Mouse (Mus musculus) limb, embryonic 12.5 days (tissue): ENCODE results near the gene Rai1. TPM values are rescaled to one million over a fixed set of nuclear protein-coding genes. Genes with fewer than 3 reads are reported as not detected.
A peak's percentile ranks its signal among the peaks of the same experiment; 100 is the strongest.

Experiments used
- ATAC-seq: fragments of 200-750 bp; cut with Nextera tagmentation; 2 replicates; pipeline ENCODE4 v1.8.0; 2017; ENCODE audit warnings: low read depth, moderate TSS enrichment; ENCODE audit not compliant: insufficient number of reproducible peaks, insufficient read depth, low FRiP score, low TSS enrichment
- H3K27ac ChIP-seq: fragments of 300-500 bp; sonication (generic); 2 replicates; pipeline ENCODE4 v1.5.1; 2016; ENCODE audit warnings: mild to moderate bottlenecking, moderate library complexity
- H3K27me3 ChIP-seq: fragments of 300-500 bp; sonication (generic); 2 replicates; pipeline ENCODE4 v1.6.1; 2016; ENCODE audit warnings: mild to moderate bottlenecking, moderate library complexity
- H3K36me3 ChIP-seq: fragments of 300-500 bp; sonication (generic); 2 replicates; pipeline ENCODE4 v1.6.1; 2016; ENCODE audit warnings: mild to moderate bottlenecking, moderate library complexity
- H3K4me1 ChIP-seq: fragments of 300-500 bp; sonication (generic); replicated peaks from 2 replicates; pipeline ENCODE4 v1.6.1; 2016
- H3K4me2 ChIP-seq: fragments of 300-500 bp; sonication (generic); 2 replicates; pipeline ENCODE4 v1.6.1; 2016; ENCODE audit warnings: mild to moderate bottlenecking, moderate library complexity
- H3K4me3 ChIP-seq: fragments of 300-500 bp; sonication (generic); replicated peaks from 2 replicates; pipeline ENCODE4 v1.5.1; 2016; ENCODE audit warnings: mild to moderate bottlenecking
- H3K9ac ChIP-seq: fragments of 300-500 bp; sonication (generic); replicated peaks from 2 replicates; pipeline ENCODE4 v1.6.1; 2016; ENCODE audit warnings: mild to moderate bottlenecking, moderate library complexity
- H3K9me3 ChIP-seq: fragments of 300-500 bp; sonication (generic); 2 replicates; pipeline ENCODE4 v1.6.1; 2016; ENCODE audit warnings: mild to moderate bottlenecking, moderate library complexity
- WGBS: fragments of 180-500 bp; shearing (Covaris S2); methylation state at CpG from one replicate; pipeline ENCODE4 v1.1.7; 2016; 5-methylcytosine and 5-hydroxymethylcytosine counted together
- polyA plus RNA-seq: library from polyadenylated mRNA; unstranded; fragments of >200 nt; fragmentation: Nextera tagmentation; extraction: Ambion mirVana; gene quantifications from 2 replicates; pipeline ENCODE4 v1.2.1, GENCODE M21; 2016

The Rai1 gene
- polyA plus RNA-seq, 1 experiment from 2014 or later, result 36.2 TPM

DNA sequence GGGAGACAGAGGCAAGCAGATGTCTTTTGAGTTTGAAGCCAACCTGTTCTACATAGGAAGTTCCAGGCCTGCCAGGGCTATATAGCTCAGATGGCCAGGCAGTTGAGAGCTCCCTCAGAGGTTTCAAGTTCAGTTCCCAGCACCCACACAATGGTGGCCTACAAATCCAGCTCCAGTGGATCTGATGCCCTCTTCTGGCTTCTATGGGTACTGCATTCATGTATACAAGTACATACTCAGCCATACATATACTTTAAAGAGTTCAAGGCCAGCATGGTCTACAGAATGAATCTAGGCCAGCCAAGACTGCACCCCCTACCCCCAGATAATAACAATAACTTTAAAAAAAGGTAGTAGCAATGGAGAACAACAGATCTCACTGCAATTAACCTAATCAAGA is 90.3 kb downstream of the Rai1 start:
- peaks cover 13% of the 10 kb centered on the region for H3K9me3 ChIP-seq
- no peak overlapping the region for H3K27ac ChIP-seq
- H3K36me3 ChIP-seq, result peaks cover 96% of the 10 kb centered on the region
- H3K4me2 ChIP-seq, result no peak overlapping the region
- H3K4me1 ChIP-seq, result peaks cover 4% of the 10 kb centered on the region
- ATAC-seq, result no peak
- H3K4me3 ChIP-seq, result no peak overlapping the region
- no peak overlapping the region for H3K9ac ChIP-seq
- H3K27me3 ChIP-seq, result no peaks in the 10 kb centered on the region

- no peaks in the 10 kb centered on the region for H3K27me3 ChIP-seq
- peaks cover 13% of the 10 kb centered on the region for H3K9me3 ChIP-seq
- 82% methylated on average over 5 of the region's 5 CpGs for WGBS
- no peak overlapping the region for H3K27ac ChIP-seq
- H3K4me1 ChIP-seq, result peaks cover 12% of the 10 kb centered on the region
- no peak for ATAC-seq
- H3K4me2 ChIP-seq, result no peak overlapping the region
- H3K9ac ChIP-seq, result no peak overlapping the region
- H3K36me3 ChIP-seq, result peaks cover 96% of the 10 kb centered on the region
- no peak overlapping the region for H3K4me3 ChIP-seq
These were observed 91.5 kb downstream of the Rai1 start for GRCm38 (mm10) chr11:60196344-60196743.

GRCm38 (mm10) chr11:60197998-60198619 is 93.3 kb downstream of the Rai1 start:
- peaks cover 13% of the 10 kb centered on the region for H3K9me3 ChIP-seq
- H3K27ac ChIP-seq, result peak overlapping the region; percentile 62
- no peak overlapping the region for H3K4me3 ChIP-seq
- 82% methylated on average over 24 of the region's 24 CpGs for WGBS
- peaks cover 12% of the 10 kb centered on the region for H3K4me1 ChIP-seq
- H3K36me3 ChIP-seq, result peaks cover 96% of the 10 kb centered on the region
- no peaks in the 10 kb centered on the region for H3K27me3 ChIP-seq
- no peak overlapping the region for H3K9ac ChIP-seq
- no peak for ATAC-seq
- no peak overlapping the region for H3K4me2 ChIP-seq

DNA sequence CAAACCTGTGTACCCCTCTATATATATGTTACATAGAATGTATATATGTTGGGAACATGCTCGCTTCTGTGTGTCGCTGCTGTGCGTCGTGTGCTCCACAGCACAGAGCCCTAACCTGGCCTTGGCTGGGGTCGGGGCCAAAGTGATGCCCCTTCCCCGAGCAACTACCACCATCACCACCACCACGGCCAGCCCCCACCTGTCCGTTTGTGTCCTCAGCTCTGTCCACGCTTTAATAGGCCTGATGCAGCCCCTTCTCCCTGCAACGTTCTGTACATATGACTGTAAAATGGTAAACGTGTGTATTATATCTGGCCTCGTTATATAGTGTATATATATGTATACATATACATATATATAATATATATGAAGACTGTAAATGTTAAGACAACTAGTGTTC is 93.8 kb downstream of the Rai1 start:
- Histone ChIP-seq H3K27me3 (no peaks in the 10 kb centered on the region), H3K4me1 (peaks cover 12% of the 10 kb centered on the region), H3K4me3 (no peak overlapping the region), H3K9me3 (peaks cover 13% of the 10 kb centered on the region), H3K9ac (no peak overlapping the region), H3K27ac (no peak overlapping the region), H3K36me3 (peaks cover 96% of the 10 kb centered on the region), H3K4me2 (no peak overlapping the region)
- WGBS, result 90% methylated on average over 12 of the region's 12 CpGs
- ATAC-seq, result 0 out of 2 replicates have a peak, but pooled peaks have one; percentile 11

DNA sequence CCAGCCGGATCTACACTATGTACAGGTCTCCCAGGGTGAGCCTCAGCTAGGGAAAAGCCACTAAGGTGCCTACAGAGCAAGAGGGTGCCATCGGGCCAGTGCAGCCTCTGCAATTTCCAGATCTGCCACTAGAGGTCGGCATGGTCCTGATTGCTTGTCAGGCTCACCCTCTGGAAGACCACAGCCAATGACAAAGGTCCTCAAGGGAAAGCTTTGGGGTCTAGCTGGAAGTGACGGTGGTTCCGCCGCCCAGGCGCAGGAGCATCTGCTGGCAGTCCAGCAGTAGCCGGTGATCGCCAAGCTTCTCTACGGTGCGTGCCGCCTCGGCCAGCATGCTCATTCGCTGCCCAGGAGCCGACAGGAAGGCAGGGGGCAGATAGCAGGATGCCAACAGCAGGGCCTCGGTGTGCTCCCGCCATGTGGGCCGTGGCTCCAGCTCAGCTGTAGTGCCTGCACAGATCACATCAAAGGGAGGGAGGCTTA is 94.9 kb downstream of the Rai1 start:
- Histone ChIP-seq H3K4me2 (no peak overlapping the region), H3K27me3 (no peaks in the 10 kb centered on the region), H3K36me3 (peaks cover 96% of the 10 kb centered on the region), H3K27ac (peak overlapping the region; percentile 70), H3K4me1 (peaks cover 12% of the 10 kb centered on the region), H3K9me3 (peaks cover 3% of the 10 kb centered on the region), H3K4me3 (no peak overlapping the region), H3K9ac (peak overlapping the region; percentile 37; the same call in 1 of the 2 replicates)
- 19% methylated on average over 18 of the region's 18 CpGs for WGBS
- peak; percentile 29 for ATAC-seq

GRCm38 (mm10) chr11:60200384-60200783 is 95.6 kb downstream of the Rai1 start:
- no peak overlapping the region for H3K4me3 ChIP-seq
- H3K4me1 ChIP-seq, result peaks cover 12% of the 10 kb centered on the region
- no peak for ATAC-seq
- no peaks in the 10 kb centered on the region for H3K9me3 ChIP-seq
- 85% methylated on average over 11 of the region's 11 CpGs for WGBS
- H3K36me3 ChIP-seq, result peaks cover 96% of the 10 kb centered on the region
- H3K27ac ChIP-seq, result peak overlapping the region; percentile 70; the same call in 1 of the 2 replicates
- peak overlapping the region; percentile 37; the same call in 1 of the 2 replicates for H3K9ac ChIP-seq
- no peaks in the 10 kb centered on the region for H3K27me3 ChIP-seq
- no peak overlapping the region for H3K4me2 ChIP-seq

- H3K4me2 ChIP-seq, result no peak overlapping the region
- peaks cover 94% of the 10 kb centered on the region for H3K36me3 ChIP-seq
- WGBS, result 94% methylated on average over 26 of the region's 26 CpGs
- H3K4me3 ChIP-seq, result no peak overlapping the region
- peaks cover 33% of the 10 kb centered on the region for H3K4me1 ChIP-seq
- ATAC-seq, result no peak
- no peaks in the 10 kb centered on the region for H3K27me3 ChIP-seq
- no peaks in the 10 kb centered on the region for H3K9me3 ChIP-seq
- no peak overlapping the region for H3K27ac ChIP-seq
- H3K9ac ChIP-seq, result no peak overlapping the region
These were observed 98.2 kb downstream of the Rai1 start for GRCm38 (mm10) chr11:60202710-60203638.

DNA sequence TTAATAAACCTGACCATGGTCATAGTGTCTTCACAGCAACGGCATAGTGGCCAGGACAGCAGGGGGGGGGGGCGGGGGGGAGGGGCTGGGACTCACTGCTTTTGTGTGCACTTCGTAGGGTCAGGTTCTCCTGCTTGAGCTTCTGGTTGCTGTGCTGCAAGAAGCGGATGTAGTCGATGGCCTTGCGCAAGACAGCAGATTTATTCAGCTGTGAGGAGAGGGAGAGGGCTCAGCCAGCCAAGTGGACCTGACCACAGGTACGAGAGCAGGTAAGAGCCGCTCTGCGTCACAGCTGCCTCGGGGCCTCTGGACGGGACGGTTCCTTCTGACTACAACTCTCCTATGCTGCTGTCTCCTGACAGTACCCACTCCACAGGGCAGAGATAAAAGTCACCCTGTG is 100.2 kb downstream of the Rai1 start:
- Histone ChIP-seq H3K4me3 (no peak overlapping the region), H3K9ac (no peak overlapping the region), H3K9me3 (no peaks in the 10 kb centered on the region), H3K36me3 (peaks cover 75% of the 10 kb centered on the region), H3K27me3 (no peaks in the 10 kb centered on the region), H3K4me2 (no peak overlapping the region), H3K4me1 (peaks cover 50% of the 10 kb centered on the region), H3K27ac (no peak overlapping the region)
- no peak for ATAC-seq
- WGBS, result 91% methylated on average over 11 of the region's 12 CpGs

- Histone ChIP-seq H3K27me3 (no peaks in the 10 kb centered on the region), H3K4me3 (no peak overlapping the region), H3K27ac (peak overlapping the region; percentile 23; the same call in 1 of the 2 replicates), H3K4me1 (peaks cover 52% of the 10 kb centered on the region), H3K4me2 (0 out of 2 replicates have a peak overlapping the region, but pooled peaks have one; percentile 21), H3K9me3 (no peaks in the 10 kb centered on the region), H3K9ac (no peak overlapping the region; the same call in 1 of the 2 replicates), H3K36me3 (peaks cover 63% of the 10 kb centered on the region)
- no peak for ATAC-seq
- 65% methylated on average over 5 of the region's 5 CpGs for WGBS
These were observed 101.4 kb downstream of the Rai1 start for GRCm38 (mm10) chr11:60206207-60206606.

- peaks cover 43% of the 10 kb centered on the region for H3K36me3 ChIP-seq
- H3K4me2 ChIP-seq, result peak overlapping the region; percentile 78
- H3K9ac ChIP-seq, result peak overlapping the region; percentile 56
- ATAC-seq, result no peak
- peaks cover 72% of the 10 kb centered on the region for H3K4me1 ChIP-seq
- 65% methylated on average over 6 of the region's 6 CpGs for WGBS
- H3K9me3 ChIP-seq, result no peaks in the 10 kb centered on the region
- no peaks in the 10 kb centered on the region for H3K27me3 ChIP-seq
- peak overlapping the region; percentile 46 for H3K4me3 ChIP-seq
- peak overlapping the region; percentile 88 for H3K27ac ChIP-seq
These were observed 103.4 kb downstream of the Rai1 start for GRCm38 (mm10) chr11:60208201-60208600.

GRCm38 (mm10) chr11:60208712-60209111 is 103.9 kb downstream of the Rai1 start:
- H3K27me3 ChIP-seq, result no peaks in the 10 kb centered on the region
- peak overlapping the region; percentile 56 for H3K9ac ChIP-seq
- 71% methylated on average over 4 of the region's 4 CpGs for WGBS
- H3K9me3 ChIP-seq, result no peaks in the 10 kb centered on the region
- peak overlapping the region; percentile 46 for H3K4me3 ChIP-seq
- peaks cover 38% of the 10 kb centered on the region for H3K36me3 ChIP-seq
- peaks cover 77% of the 10 kb centered on the region for H3K4me1 ChIP-seq
- ATAC-seq, result no peak
- H3K27ac ChIP-seq, result peak overlapping the region; percentile 88
- peak overlapping the region; percentile 78 for H3K4me2 ChIP-seq
